Mouse (Mus musculus) lung, adult 2 months (tissue): ENCODE data around the gene Bcl2.

ENCODE experiments used
- CTCF ChIP-seq: fragments of 200-500 bp; IDR thresholded peaks from 2 replicates; pipeline ENCODE4 v1.5.1; 2011; ENCODE audit warnings: mild to moderate bottlenecking, low read length, control low read depth; ENCODE audit not compliant: insufficient read depth
- POLR2A ChIP-seq: fragments of 200-500 bp; IDR thresholded peaks from 2 replicates; pipeline ENCODE4 v1.6.1; 2011; ENCODE audit warnings: low read depth, mild to moderate bottlenecking, control low read depth, low read length, borderline replicate concordance; ENCODE audit errors: extremely low read depth

DNA sequence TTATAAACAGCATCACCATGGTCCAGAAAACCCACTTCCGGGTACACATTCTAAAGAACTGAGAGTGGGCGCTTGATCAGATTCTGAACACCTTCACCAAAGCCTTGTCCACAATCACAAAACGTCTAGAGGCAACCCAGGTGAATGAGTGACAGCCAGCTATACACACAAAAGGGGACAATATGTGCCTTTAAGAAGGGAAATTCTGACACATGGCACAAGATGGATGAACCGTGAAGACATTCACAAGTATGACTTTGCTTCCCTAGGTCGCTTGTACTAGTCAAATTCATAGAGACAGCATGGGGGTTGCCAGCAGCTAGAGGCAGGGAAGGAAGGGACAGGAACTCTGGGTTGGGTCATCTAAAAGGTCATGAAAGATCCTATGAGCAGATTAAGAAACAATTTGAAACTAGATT is 36.0 kb downstream of the Bcl2 start:
- TF ChIP-seq CTCF = no peak
- no peak for TF ChIP-seq POLR2A
